Mouse (Mus musculus) naive thymus-derived CD4-positive, alpha-beta T cell, adult 2 months (primary cell): Measurements from ENCODE around the gene Aldh5a1.
"Not testable (repeated sequence)": the region's sequence is repeated elsewhere in the genome, so short reads cannot be mapped to it uniquely, and the experiment has no call there.

Source experiments
- DNase-seq: peaks from one replicate; pipeline ENCODE4 v3.0.0-alpha.2; 2011; ENCODE audit warnings: low read depth

The Aldh5a1 gene

GRCm38 (mm10) chr13:24937108-24937838 lies at the start of gene Aldh5a1:
Gene Aldh5a1 (minus strand): TSS chr13:24937661.
- peak; percentile 71 for DNase-seq

DNA sequence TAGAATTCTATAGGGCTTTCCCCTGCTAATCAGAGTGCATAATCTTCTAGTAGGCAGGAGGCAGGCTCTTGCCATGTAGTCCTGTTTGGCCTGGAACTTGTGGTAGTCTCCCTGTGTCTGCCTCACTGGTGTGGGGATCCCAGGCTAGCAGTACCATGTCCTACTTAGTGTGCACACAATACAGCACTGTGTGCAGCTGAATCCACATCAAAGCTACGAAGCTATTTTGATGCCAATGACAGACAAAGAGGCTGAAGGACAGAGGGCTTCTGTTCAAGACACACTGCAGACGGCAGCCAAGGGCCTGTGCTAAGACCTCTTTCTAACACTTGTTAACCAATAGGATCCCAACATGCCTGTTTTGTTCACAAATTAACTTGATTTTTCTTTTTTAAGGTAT lies 48.0 kb upstream of the Aldh5a1 start:
- no peak for DNase-seq

- DNase-seq: no peak
Measured at GRCm38 (mm10) chr13:24981031-24981430, 43.6 kb upstream of the Aldh5a1 start.

GRCm38 (mm10) chr13:24977820-24978342 lies 40.4 kb upstream of the Aldh5a1 start:
- no peak for DNase-seq

DNA sequence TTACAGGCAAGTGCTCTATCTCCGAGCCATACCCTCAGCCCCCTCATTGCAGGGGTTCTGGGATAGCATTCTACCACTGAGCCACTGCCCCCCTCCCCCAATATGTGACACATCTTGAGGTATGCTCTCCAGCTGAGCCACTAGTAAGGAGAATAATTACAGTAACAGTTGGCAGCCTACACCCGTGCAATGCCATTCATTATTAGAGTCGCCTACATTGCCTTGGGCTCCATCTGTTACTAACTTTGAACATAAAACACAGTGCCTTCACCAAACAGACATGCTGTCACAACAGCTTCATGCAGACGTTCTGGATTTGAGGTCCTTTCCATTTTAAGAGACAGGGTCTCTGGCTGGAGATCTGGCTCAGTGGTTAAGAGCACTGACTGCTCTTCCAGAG lies 38.9 kb upstream of the Aldh5a1 start:
- DNase-seq: no peak

DNA sequence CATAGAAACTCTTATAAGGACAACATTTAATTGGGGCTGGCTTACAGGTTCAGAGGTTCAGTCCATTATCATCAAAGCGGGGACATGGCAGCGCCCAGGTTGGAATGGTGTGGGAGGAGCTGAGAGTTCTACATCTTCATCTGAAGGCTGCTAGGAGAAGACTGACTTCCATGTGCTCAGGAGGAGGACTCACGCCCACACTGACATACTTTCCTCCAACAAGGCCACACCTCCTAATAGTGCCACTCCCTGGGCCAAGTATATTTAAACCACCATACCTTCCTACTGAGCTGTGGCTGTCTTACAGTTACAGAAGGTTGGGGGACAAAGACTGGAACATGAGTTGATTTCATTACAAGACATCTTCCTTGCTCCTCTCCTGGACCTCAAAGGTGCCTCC lies 34.3 kb upstream of the Aldh5a1 start:
- DNase-seq: not testable (repeated sequence)

DNA sequence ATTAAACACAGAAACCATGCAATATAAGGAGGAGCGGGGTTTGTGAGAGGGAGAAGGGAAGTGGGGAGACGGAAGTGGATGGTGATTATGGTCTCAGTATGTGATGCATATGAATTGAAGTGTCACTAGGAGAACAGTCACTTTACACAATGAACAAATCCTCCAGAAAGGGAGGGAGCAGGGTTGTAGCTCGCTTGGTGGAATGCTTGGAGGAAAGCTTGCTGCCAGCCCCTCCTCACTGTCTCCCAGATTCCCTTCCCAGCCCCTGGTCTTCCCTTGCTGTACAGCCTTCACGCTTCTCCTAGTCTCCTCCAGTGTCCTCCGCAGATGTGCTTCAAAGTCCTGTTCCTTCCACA lies 28.4 kb upstream of the Aldh5a1 start:
- no peak for DNase-seq

- DNase-seq: peak; percentile 67
Measured at GRCm38 (mm10) chr13:24965130-24965845, 27.8 kb upstream of the Aldh5a1 start.

GRCm38 (mm10) chr13:24962119-24962518 lies 24.7 kb upstream of the Aldh5a1 start:
- DNase-seq: no peak

GRCm38 (mm10) chr13:24960084-24960483 lies 22.6 kb upstream of the Aldh5a1 start:
- DNase-seq: no peak

- no peak for DNase-seq
Measured at GRCm38 (mm10) chr13:24958671-24959070, 21.2 kb upstream of the Aldh5a1 start.

- DNase-seq: no peak
Measured at GRCm38 (mm10) chr13:24955500-24955899, 18.0 kb upstream of the Aldh5a1 start.

DNA sequence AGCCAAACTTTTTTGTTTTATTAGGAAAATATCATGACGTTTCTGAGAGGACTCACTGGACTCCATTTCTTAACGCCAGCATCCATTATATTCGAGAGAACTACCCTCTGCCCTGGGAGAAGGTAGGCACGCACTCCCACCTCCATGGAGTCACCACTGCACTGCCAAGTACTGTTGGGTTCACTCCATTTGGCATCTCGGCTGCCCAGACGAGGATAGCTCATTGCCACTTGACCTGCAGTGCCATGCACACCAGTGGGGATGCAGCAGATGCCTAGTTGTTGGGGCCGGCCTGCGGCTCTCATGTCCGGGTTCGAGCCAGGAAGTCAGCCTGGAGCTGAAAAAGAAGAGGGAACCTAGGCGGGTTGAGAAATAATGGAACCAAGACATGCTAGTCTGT lies 17.6 kb upstream of the Aldh5a1 start:
- DNase-seq: no peak

DNA sequence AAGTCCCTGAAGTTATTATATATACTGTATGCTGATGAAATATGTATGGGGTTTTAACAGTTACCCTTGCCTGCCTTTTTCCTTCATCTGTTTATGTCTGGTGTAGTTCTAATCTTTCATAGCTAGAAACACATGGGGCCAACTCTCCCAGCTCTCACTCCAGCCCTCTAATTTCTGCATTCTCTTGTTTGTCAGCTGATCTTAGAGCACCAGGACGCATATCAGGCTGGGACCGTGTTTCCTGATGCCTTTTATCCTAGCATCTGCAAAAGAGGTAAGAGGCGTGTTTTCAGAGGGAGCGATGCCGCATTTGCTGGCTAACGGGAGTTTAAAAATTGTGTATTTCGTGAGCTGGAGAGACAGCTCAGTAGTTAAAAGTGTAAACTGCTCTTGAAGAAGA lies 15.2 kb upstream of the Aldh5a1 start:
- no peak for DNase-seq

GRCm38 (mm10) chr13:24948870-24949269 lies 11.4 kb upstream of the Aldh5a1 start:
- DNase-seq: no peak

GRCm38 (mm10) chr13:24947158-24947557 lies 9.7 kb upstream of the Aldh5a1 start:
- no peak for DNase-seq

- DNase-seq: no peak
Measured at GRCm38 (mm10) chr13:24945567-24945966, 8.1 kb upstream of the Aldh5a1 start.

DNA sequence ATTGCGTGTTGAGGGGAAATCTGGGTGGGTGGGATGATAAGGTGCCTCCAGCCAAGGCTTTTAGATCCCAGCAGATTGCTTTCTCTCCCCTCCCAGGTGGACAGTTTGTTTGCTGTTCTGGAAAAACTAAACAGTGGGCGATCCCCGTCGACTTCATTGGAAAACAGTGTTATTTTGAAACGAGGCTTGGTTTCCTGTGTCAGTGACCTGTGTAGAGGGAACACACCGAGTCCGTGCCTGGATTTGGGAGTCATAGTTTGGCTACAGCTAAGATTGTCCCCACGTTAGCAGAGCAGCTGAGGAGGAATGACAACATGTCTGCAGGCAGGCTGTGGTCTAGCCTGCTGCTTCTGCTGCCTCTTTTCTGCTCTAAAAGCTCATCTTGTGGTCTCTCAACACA lies 5.8 kb upstream of the Aldh5a1 start:
- DNase-seq: no peak

GRCm38 (mm10) chr13:24942512-24943282 lies 5.2 kb upstream of the Aldh5a1 start, which contains the start of gene Gpld1:
Gene Gpld1 (plus strand): TSS chr13:24943152.
- no peak for DNase-seq

GRCm38 (mm10) chr13:24939472-24939871 lies 2.0 kb upstream of the Aldh5a1 start:
- no peak for DNase-seq

GRCm38 (mm10) chr13:24938683-24939082 lies 1.2 kb upstream of the Aldh5a1 start:
- peak; percentile 77 for DNase-seq

- DNase-seq: no peak
Measured at GRCm38 (mm10) chr13:24937839-24938166, 342 bp upstream of the Aldh5a1 start.

GRCm38 (mm10) chr13:24936772-24937107 lies 721 bp downstream of the Aldh5a1 start:
- DNase-seq: no peak
